Mouse (Mus musculus) CH12.LX (cell line): ENCODE measurements around the gene Arhgap21.

Experiments used
- CHD2 ChIP-seq: IDR thresholded peaks from 2 replicates; pipeline ENCODE4 v1.6.1; 2011; ENCODE audit warnings: low read length, improper control_type of control experiment
- CTCF ChIP-seq, 2 experiments: IDR thresholded peaks in 1 of 2; conservative IDR thresholded peaks in 1 of 2; 2 replicates each; pipeline ENCODE4 v1.5.1; 2011 to 2012; ENCODE audit warnings: low read depth in 2 of 2, low read length in 2 of 2, improper control_type of control experiment in 1 of 2, inconsistent platforms in 1 of 2, mild to moderate bottlenecking in 1 of 2, moderate library complexity in 1 of 2
- JUN ChIP-seq: IDR thresholded peaks from 2 replicates; pipeline ENCODE4 v1.6.1; 2011; ENCODE audit warnings: low read depth, mild to moderate bottlenecking, low read length, improper control_type of control experiment, moderate library complexity; ENCODE audit not compliant: insufficient read depth
- KAT2A ChIP-seq: IDR thresholded peaks from 2 replicates; pipeline ENCODE4 v1.6.1; 2012; ENCODE audit warnings: low read length, improper control_type of control experiment, inconsistent platforms; ENCODE audit not compliant: insufficient replicate concordance
- POLR2A ChIP-seq: IDR thresholded peaks from 2 replicates; pipeline ENCODE4 v1.6.1; 2011; ENCODE audit warnings: low read depth, mild to moderate bottlenecking, improper control_type of control experiment, low read length
- RAD21 ChIP-seq: IDR thresholded peaks from 2 replicates; pipeline ENCODE4 v1.6.1; 2011; ENCODE audit warnings: low read depth, mild to moderate bottlenecking, low read length, improper control_type of control experiment, moderate library complexity
- ZNF384 ChIP-seq: IDR thresholded peaks from 2 replicates; pipeline ENCODE4 v1.6.1; 2012; ENCODE audit warnings: low read depth, low read length, improper control_type of control experiment, inconsistent platforms

DNA sequence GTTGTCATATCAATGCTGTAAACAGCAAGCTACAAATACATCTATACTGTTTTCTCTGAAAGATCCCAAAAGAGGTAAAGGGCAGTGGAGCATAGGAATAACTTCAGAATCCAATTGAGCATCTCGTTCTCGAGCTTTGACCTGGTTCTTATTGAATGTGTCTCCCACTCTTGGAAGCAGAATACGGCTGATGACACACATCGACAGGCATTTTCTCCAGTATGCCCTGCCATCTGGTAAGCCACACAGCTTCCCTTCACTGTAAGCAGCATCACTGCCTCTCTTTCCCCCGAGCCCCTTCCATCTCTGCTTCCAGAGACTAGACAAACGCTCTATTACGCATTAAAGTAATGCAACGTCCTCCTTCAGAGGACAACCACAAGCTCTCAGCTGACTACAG lies 85.4 kb downstream of the Arhgap21 start:
- TF ChIP-seq POLR2A = no peak
- TF ChIP-seq RAD21 = no peak
- no peak for TF ChIP-seq JUN
- TF ChIP-seq CHD2 = no peak
- no peak for TF ChIP-seq KAT2A
- TF ChIP-seq CTCF (conservative IDR thresholded peaks at IDR 0.05 in 1 of 2, IDR thresholded peaks at IDR 0.05 in 1 of 2; ENCODE audit: low read depth in 2 of 2, low read length in 2 of 2) = no peak
- no peak for TF ChIP-seq ZNF384
